Mouse (Mus musculus): ENCODE results near the gene Oas1h.
"Not testable (repeated sequence)": the region's sequence is repeated elsewhere in the genome, so short reads cannot be mapped to it uniquely, and the experiment has no call there.

Gene Oas1h

GRCm38 (mm10) chr5:120887413-120887812, 26.2 kb downstream of the Oas1h start, which contains the start of gene Oas1g:
Gene Oas1g (minus strand): TSS chr5:120887613.
- DNase-seq (ENCODE audit: low spot score in 2 of 2), result not testable (repeated sequence)

- DNase-seq (ENCODE audit: low spot score in 2 of 2), result no peak
These were observed 26.6 kb downstream of the Oas1h start for GRCm38 (mm10) chr5:120887831-120888230.

GRCm38 (mm10) chr5:120888294-120888815, 27.1 kb downstream of the Oas1h start:
- DNase-seq (ENCODE audit: low spot score in 2 of 2), result not testable (repeated sequence)

GRCm38 (mm10) chr5:120890026-120890425, 28.8 kb downstream of the Oas1h start:
- no peak for DNase-seq (ENCODE audit: low spot score in 2 of 2)

- DNase-seq (ENCODE audit: low spot score in 2 of 2), result no peak
These were observed 29.8 kb downstream of the Oas1h start for GRCm38 (mm10) chr5:120890991-120891390.

GRCm38 (mm10) chr5:120891566-120892242, 30.5 kb downstream of the Oas1h start:
- DNase-seq (ENCODE audit: low spot score in 2 of 2), result not testable (repeated sequence)

- DNase-seq (ENCODE audit: low spot score in 2 of 2), result no peak
These were observed 31.0 kb downstream of the Oas1h start for GRCm38 (mm10) chr5:120892243-120892660.

GRCm38 (mm10) chr5:120893866-120894265, 32.6 kb downstream of the Oas1h start:
- DNase-seq (ENCODE audit: low spot score in 2 of 2), result not testable (repeated sequence)

- DNase-seq (ENCODE audit: low spot score in 2 of 2), result not testable (repeated sequence)
These were observed 33.5 kb downstream of the Oas1h start for GRCm38 (mm10) chr5:120894692-120895091.

- DNase-seq (ENCODE audit: low spot score in 2 of 2), result no peak
These were observed 34.1 kb downstream of the Oas1h start for GRCm38 (mm10) chr5:120895231-120895900.

- no peak for DNase-seq (ENCODE audit: low spot score in 2 of 2)
These were observed 37.1 kb downstream of the Oas1h start for GRCm38 (mm10) chr5:120898307-120898706.

- DNase-seq (ENCODE audit: low spot score in 2 of 2), result no peak
These were observed 37.5 kb downstream of the Oas1h start for GRCm38 (mm10) chr5:120898726-120899125.

GRCm38 (mm10) chr5:120900666-120901065, 39.4 kb downstream of the Oas1h start:
- DNase-seq (ENCODE audit: low spot score in 2 of 2), result no peak

- DNase-seq (ENCODE audit: low spot score in 2 of 2), result no peak
These were observed 40.8 kb downstream of the Oas1h start for GRCm38 (mm10) chr5:120902056-120902455.

- DNase-seq (ENCODE audit: low spot score in 2 of 2), result not testable (repeated sequence)
These were observed 45.8 kb downstream of the Oas1h start, which contains the start of gene Oas1a for GRCm38 (mm10) chr5:120906791-120907733. Gene Oas1a (minus strand): TSS chr5:120907521.

- no peak for DNase-seq (ENCODE audit: low spot score in 2 of 2)
These were observed 47.1 kb downstream of the Oas1h start for GRCm38 (mm10) chr5:120908196-120908920.

GRCm38 (mm10) chr5:120914204-120914603, 53.0 kb downstream of the Oas1h start, which contains the start of gene Oas1d:
Gene Oas1d (plus strand): TSS chr5:120914536.
- not testable (repeated sequence) for DNase-seq (ENCODE audit: low spot score in 2 of 2)

GRCm38 (mm10) chr5:120919156-120919935, 58.1 kb downstream of the Oas1h start:
- not testable (repeated sequence) for DNase-seq (ENCODE audit: low spot score in 2 of 2)

GRCm38 (mm10) chr5:120920296-120920695, 59.1 kb downstream of the Oas1h start:
- no peak for DNase-seq (ENCODE audit: low spot score in 2 of 2)
